Mouse (Mus musculus) CH12.LX (cell line): ENCODE measurements at regions not wholly inside any gene's neighbourhood (a gene's known extent, or its start where the extent isn't known, plus 50 kb on each side); places are given as distances from the start of the nearest gene placed in this dataset.

ENCODE experiments used
- DNase-seq: peaks from one replicate; pipeline ENCODE4 v3.0.0-alpha.2; 2013; ENCODE audit errors: extremely low read depth
- H3K27ac ChIP-seq: 2 replicates; pipeline ENCODE4 v1.5.1; 2012; ENCODE audit warnings: low read depth, mild to moderate bottlenecking, control low read depth, moderate library complexity; ENCODE audit not compliant: insufficient read depth
- H3K27me3 ChIP-seq: replicated peaks from 2 replicates; pipeline ENCODE3; 2012; ENCODE audit warnings: inconsistent platforms
- H3K36me3 ChIP-seq, 2 experiments: replicated peaks in 1 of 2; 2 replicates each; pipeline versions ENCODE3 to v1.6.1; 2012; ENCODE audit warnings: inconsistent platforms in 1 of 2, low read length in 1 of 2, mild to moderate bottlenecking in 1 of 2, mixed read lengths in 1 of 2, moderate library complexity in 1 of 2; ENCODE audit not compliant: control insufficient read depth in 1 of 2, insufficient read depth in 1 of 2
- H3K4me1 ChIP-seq, 2 experiments: 2 replicates each; pipeline ENCODE4 v1.6.1; 2012; ENCODE audit warnings: inconsistent platforms in 1 of 2, moderate library complexity in 1 of 2; ENCODE audit not compliant: insufficient read depth in 2 of 2, control insufficient read depth in 1 of 2
- H3K4me2 ChIP-seq: 2 replicates; pipeline ENCODE4 v1.6.1; 2012; ENCODE audit warnings: low read depth, mild to moderate bottlenecking, control low read depth; ENCODE audit not compliant: poor library complexity, insufficient read depth, severe bottlenecking
- H3K4me3 ChIP-seq, 3 experiments: fragments of 150-350 bp in 1 of 3; sonication (generic) in 1 of 3; replicated peaks in 1 of 3; 2 replicates each; pipeline versions ENCODE3 to v1.5.1; 2011 to 2012; ENCODE audit warnings: low read depth in 2 of 3, low read length in 2 of 3, mild to moderate bottlenecking in 2 of 3, moderate library complexity in 2 of 3, control low read depth in 1 of 3, improper control_type of control experiment in 1 of 3, inconsistent platforms in 1 of 3, mixed read lengths in 1 of 3; ENCODE audit not compliant: poor library complexity in 1 of 3
- H3K79me2 ChIP-seq: replicated peaks from 2 replicates; pipeline ENCODE4 v1.6.1; 2012; ENCODE audit warnings: mild to moderate bottlenecking, moderate library complexity; ENCODE audit not compliant: control insufficient read depth, poor library complexity, insufficient read depth, severe bottlenecking; ENCODE audit errors: extremely low read depth
- H3K9ac ChIP-seq: 2 replicates; pipeline ENCODE4 v1.6.1; 2012; ENCODE audit warnings: low read depth, mild to moderate bottlenecking, control low read depth, moderate library complexity; ENCODE audit not compliant: insufficient read depth
- H3K9me3 ChIP-seq: replicated peaks from 2 replicates; pipeline ENCODE3; 2012; ENCODE audit warnings: low read length, inconsistent platforms, mixed read lengths
- CHD1 ChIP-seq: IDR thresholded peaks from 2 replicates; pipeline ENCODE4 v1.6.1; 2012; ENCODE audit warnings: low read depth, low read length, improper control_type of control experiment, inconsistent platforms
- CTCF ChIP-seq, 2 experiments: IDR thresholded peaks in 1 of 2; conservative IDR thresholded peaks in 1 of 2; 2 replicates each; pipeline ENCODE4 v1.5.1; 2011 to 2012; ENCODE audit warnings: low read depth in 2 of 2, low read length in 2 of 2, improper control_type of control experiment in 1 of 2, inconsistent platforms in 1 of 2, mild to moderate bottlenecking in 1 of 2, moderate library complexity in 1 of 2
- EP300 ChIP-seq: IDR thresholded peaks from 2 replicates; pipeline ENCODE4 v1.6.1; 2011; ENCODE audit warnings: low read length, improper control_type of control experiment
- GABPA ChIP-seq: IDR thresholded peaks from 2 replicates; pipeline ENCODE4 v1.6.1; 2012; ENCODE audit warnings: low read depth, low read length, improper control_type of control experiment, inconsistent platforms; ENCODE audit not compliant: insufficient replicate concordance
- HCFC1 ChIP-seq: IDR thresholded peaks from 2 replicates; pipeline ENCODE4 v1.6.1; 2012; ENCODE audit warnings: low read depth, mild to moderate bottlenecking, inconsistent platforms, low read length, improper control_type of control experiment
- IRF4 ChIP-seq: IDR thresholded peaks from 2 replicates; pipeline ENCODE4 v1.6.1; 2014; ENCODE audit warnings: low read depth, mild to moderate bottlenecking, inconsistent platforms, low read length, improper control_type of control experiment
- JUN ChIP-seq: IDR thresholded peaks from 2 replicates; pipeline ENCODE4 v1.6.1; 2011; ENCODE audit warnings: low read depth, mild to moderate bottlenecking, low read length, improper control_type of control experiment, moderate library complexity; ENCODE audit not compliant: insufficient read depth
- JUND ChIP-seq: conservative IDR thresholded peaks from 2 replicates; pipeline ENCODE4 v1.6.1; 2011; ENCODE audit warnings: low read depth, low read length, improper control_type of control experiment
- KAT2A ChIP-seq: IDR thresholded peaks from 2 replicates; pipeline ENCODE4 v1.6.1; 2012; ENCODE audit warnings: low read length, improper control_type of control experiment, inconsistent platforms; ENCODE audit not compliant: insufficient replicate concordance
- MAFK ChIP-seq: IDR thresholded peaks from 2 replicates; pipeline ENCODE4 v1.6.1; 2011; ENCODE audit warnings: low read length, improper control_type of control experiment; ENCODE audit not compliant: insufficient replicate concordance
- MAZ ChIP-seq: IDR thresholded peaks from 2 replicates; pipeline ENCODE4 v1.6.1; 2012; ENCODE audit warnings: low read depth, mild to moderate bottlenecking, inconsistent platforms, low read length, improper control_type of control experiment, moderate library complexity
- MEF2A ChIP-seq: IDR thresholded peaks from 2 replicates; pipeline ENCODE4 v1.6.1; 2014; ENCODE audit warnings: low read depth, mild to moderate bottlenecking, inconsistent platforms, low read length, improper control_type of control experiment, borderline replicate concordance
- MXI1 ChIP-seq: IDR thresholded peaks from 2 replicates; pipeline ENCODE4 v1.6.1; 2011; ENCODE audit warnings: mild to moderate bottlenecking, low read depth, low read length, improper control_type of control experiment
- MYC ChIP-seq: IDR thresholded peaks from 2 replicates; pipeline ENCODE4 v1.6.1; 2011; ENCODE audit warnings: low read depth, mild to moderate bottlenecking, improper control_type of control experiment, low read length
- NELFE ChIP-seq: IDR thresholded peaks from 2 replicates; pipeline ENCODE4 v1.6.1; 2011; ENCODE audit warnings: low read depth, low read length, improper control_type of control experiment
- NRF1 ChIP-seq: IDR thresholded peaks from 2 replicates; pipeline ENCODE4 v1.6.1; 2014; ENCODE audit warnings: low read depth, mild to moderate bottlenecking, inconsistent platforms, low read length, improper control_type of control experiment, moderate library complexity
- PAX5 ChIP-seq: IDR thresholded peaks from 2 replicates; pipeline ENCODE4 v1.6.1; 2012; ENCODE audit warnings: low read length, inconsistent platforms, mixed read lengths
- POLR2A ChIP-seq: IDR thresholded peaks from 2 replicates; pipeline ENCODE4 v1.6.1; 2011; ENCODE audit warnings: low read depth, mild to moderate bottlenecking, improper control_type of control experiment, low read length
- POLR2AphosphoS2 ChIP-seq: IDR thresholded peaks from 2 replicates; pipeline ENCODE4 v1.6.1; 2011; ENCODE audit warnings: low read depth, low read length, improper control_type of control experiment
- SIN3A ChIP-seq: IDR thresholded peaks from 2 replicates; pipeline ENCODE4 v1.6.1; 2012; ENCODE audit warnings: low read length, improper control_type of control experiment, inconsistent platforms
- SMC3 ChIP-seq: IDR thresholded peaks from 2 replicates; pipeline ENCODE4 v1.6.1; 2011; ENCODE audit warnings: low read depth, low read length, improper control_type of control experiment
- TBP ChIP-seq: conservative IDR thresholded peaks from 2 replicates; pipeline ENCODE4 v1.6.1; 2011; ENCODE audit warnings: low read depth, low read length, improper control_type of control experiment
- UBTF ChIP-seq: IDR thresholded peaks from 2 replicates; pipeline ENCODE4 v1.6.1; 2012; ENCODE audit warnings: low read depth, mild to moderate bottlenecking, inconsistent platforms, low read length, improper control_type of control experiment, moderate library complexity
- USF2 ChIP-seq: conservative IDR thresholded peaks from 2 replicates; pipeline ENCODE4 v1.6.1; 2011; ENCODE audit warnings: low read depth, low read length, improper control_type of control experiment
- ZC3H11A ChIP-seq: IDR thresholded peaks from 2 replicates; pipeline ENCODE4 v1.6.1; 2012; ENCODE audit warnings: low read depth, mild to moderate bottlenecking, inconsistent platforms, low read length, improper control_type of control experiment
- ZMIZ1 ChIP-seq: IDR thresholded peaks from 2 replicates; pipeline ENCODE4 v1.6.1; 2012; ENCODE audit warnings: low read depth, mild to moderate bottlenecking, inconsistent platforms, low read length, improper control_type of control experiment
- dilution Hi-C: fragments of 300-500 bp; cut with MboI; formaldehyde crosslinking; loops from 2 replicates; pipeline ENCODE4 v1.14.3; 2020; ENCODE audit warnings: low sequenced_read_pairs; ENCODE audit not compliant: extremely low pct_unique_long_range_greater_than_20kb, extremely low pct_ligation_motif_present
- in situ Hi-C: fragments of 300-500 bp; cut with MboI; formaldehyde crosslinking; loops from 3 replicates; pipeline ENCODE4 v1.14.3; 2019; ENCODE audit warnings: low sequenced_read_pairs, low pct_ligation_motif_present, low pct_unique_long_range_greater_than_20kb, mixed read lengths

GRCm38 (mm10) chr15:65334076-65334475 is 319.4 kb upstream of the Gm21961 start:
- Histone ChIP-seq H3K9ac (no peak overlapping the region), H3K4me3 (no peak overlapping the region), H3K36me3 (no peaks in the 10 kb centered on the region), H3K4me2 (no peak overlapping the region), H3K27ac (no peak overlapping the region), H3K4me1 (no peaks in the 10 kb centered on the region), H3K27me3 (no peaks in the 10 kb centered on the region), H3K9me3 (no peaks in the 10 kb centered on the region), H3K79me2 (no peaks in the 10 kb centered on the region)
- in situ Hi-C loops (no loop called here), dilution Hi-C loops (no loop called here)
- DNase-seq: no peak
- TF ChIP-seq MEF2A (no peak), HCFC1 (no peak), IRF4 (no peak), KAT2A (no peak), NRF1 (no peak), POLR2A (no peak), CHD1 (no peak), EP300 (no peak), MYC (no peak), MXI1 (no peak), USF2 (no peak), PAX5 (no peak), GABPA (no peak)

GRCm38 (mm10) chr15:65308066-65308465 is 293.4 kb upstream of the Gm21961 start:
- H3K9ac ChIP-seq: no peak overlapping the region
- H3K27me3 ChIP-seq: no peaks in the 10 kb centered on the region
- dilution Hi-C loops (no loop called here), in situ Hi-C loops (no loop called here)
- H3K4me2 ChIP-seq: no peak overlapping the region
- no peaks in the 10 kb centered on the region for H3K36me3 ChIP-seq
- DNase-seq: no peak
- H3K4me3 ChIP-seq: no peak overlapping the region
- H3K9me3 ChIP-seq: no peaks in the 10 kb centered on the region
- H3K79me2 ChIP-seq: no peaks in the 10 kb centered on the region
- TF ChIP-seq CTCF (conservative IDR thresholded peaks at IDR 0.05 in 1 of 2, IDR thresholded peaks at IDR 0.05 in 1 of 2; ENCODE audit: low read depth in 2 of 2, low read length in 2 of 2) (no peak), POLR2AphosphoS2 (no peak), HCFC1 (no peak)
- no peaks in the 10 kb centered on the region for H3K4me1 ChIP-seq
- no peak overlapping the region for H3K27ac ChIP-seq

DNA sequence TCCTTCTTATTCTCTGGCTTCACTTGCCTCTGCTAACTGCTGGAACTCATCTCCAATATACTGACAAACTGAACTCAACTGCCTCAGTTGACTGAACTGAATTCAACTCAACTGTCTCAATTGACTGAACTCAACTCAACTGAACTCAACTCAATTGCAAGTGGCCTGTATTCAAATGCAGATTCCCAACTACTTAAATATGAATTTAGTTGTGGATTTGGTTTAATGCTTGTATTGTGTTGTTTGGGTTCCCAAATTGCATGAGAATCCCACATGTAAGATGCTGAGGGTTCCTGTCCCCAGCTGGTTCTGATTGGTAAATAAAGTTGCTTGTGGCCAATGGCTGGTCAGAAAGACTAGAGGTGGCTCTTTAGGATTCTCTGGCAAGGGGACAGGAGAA is 244.1 kb upstream of the Gm21961 start:
- in situ Hi-C loops: no loop called here
- no peaks in the 10 kb centered on the region for H3K27me3 ChIP-seq
- DNase-seq: no peak
- TF ChIP-seq MAZ: no peak
- no peak for TF ChIP-seq UBTF
- no peak for TF ChIP-seq JUN
- no peak for TF ChIP-seq HCFC1
- TF ChIP-seq MAFK: no peak
- TF ChIP-seq ZMIZ1: no peak
- no peak for TF ChIP-seq EP300
- TF ChIP-seq NELFE: no peak
- TF ChIP-seq CTCF (conservative IDR thresholded peaks at IDR 0.05 in 1 of 2, IDR thresholded peaks at IDR 0.05 in 1 of 2; ENCODE audit: low read depth in 2 of 2, low read length in 2 of 2): no peak
- TF ChIP-seq ZC3H11A: no peak
- TF ChIP-seq SMC3: no peak
- TF ChIP-seq PAX5: no peak
- no peak for TF ChIP-seq MXI1
- TF ChIP-seq MEF2A: no peak
- TF ChIP-seq POLR2A: no peak
- TF ChIP-seq SIN3A: no peak
- TF ChIP-seq USF2: no peak
- TF ChIP-seq TBP: no peak
- no peak for TF ChIP-seq NRF1
- TF ChIP-seq JUND: no peak
- TF ChIP-seq, all 38 proteins: peak for 0
- no peak overlapping the region for H3K4me3 ChIP-seq
- no peaks in the 10 kb centered on the region for H3K4me1 ChIP-seq
- no peaks in the 10 kb centered on the region for H3K79me2 ChIP-seq
- H3K9me3 ChIP-seq: no peaks in the 10 kb centered on the region
- H3K4me2 ChIP-seq: no peak overlapping the region
- no peaks in the 10 kb centered on the region for H3K36me3 ChIP-seq
- no peak overlapping the region for H3K9ac ChIP-seq
- H3K27ac ChIP-seq: no peak overlapping the region
- dilution Hi-C loops: no loop called here
